Mouse (Mus musculus) induced T-regulatory cell, adult 2 months (primary cell): Measurements from ENCODE around the gene Selenop.
A peak's percentile ranks its signal among the peaks of the same experiment; 100 is the strongest.
"Not testable (repeated sequence)": the region's sequence is repeated elsewhere in the genome, so short reads cannot be mapped to it uniquely, and the experiment has no call there.

Experiments used
- DNase-seq: peaks from one replicate; pipeline ENCODE4 v3.0.0-alpha.2; 2012; ENCODE audit warnings: low read depth

Selenop gene

DNA sequence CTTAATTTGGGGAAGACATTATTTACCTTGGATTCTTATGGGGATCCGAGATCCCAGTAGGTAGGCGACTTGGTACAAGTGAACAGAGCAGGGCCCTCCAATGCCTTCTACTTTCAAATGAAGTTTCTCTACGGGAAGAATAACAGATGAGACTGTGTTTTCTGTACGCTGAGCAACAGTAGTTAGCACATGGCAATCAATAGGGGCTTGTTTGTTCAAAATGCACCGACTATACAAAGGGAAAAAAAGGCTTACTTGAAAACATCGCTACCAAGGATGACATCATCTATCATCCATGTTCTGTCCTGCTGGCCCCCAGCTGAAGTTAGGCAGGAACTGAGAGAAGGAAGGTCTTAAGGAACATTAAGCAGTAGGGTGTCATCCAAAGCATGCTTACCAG is at the start of gene Selenop:
TSS of gene Selenop (plus strand) at position 301 of the 400 bp plus-strand sequence.
- DNase-seq: no peak

DNA sequence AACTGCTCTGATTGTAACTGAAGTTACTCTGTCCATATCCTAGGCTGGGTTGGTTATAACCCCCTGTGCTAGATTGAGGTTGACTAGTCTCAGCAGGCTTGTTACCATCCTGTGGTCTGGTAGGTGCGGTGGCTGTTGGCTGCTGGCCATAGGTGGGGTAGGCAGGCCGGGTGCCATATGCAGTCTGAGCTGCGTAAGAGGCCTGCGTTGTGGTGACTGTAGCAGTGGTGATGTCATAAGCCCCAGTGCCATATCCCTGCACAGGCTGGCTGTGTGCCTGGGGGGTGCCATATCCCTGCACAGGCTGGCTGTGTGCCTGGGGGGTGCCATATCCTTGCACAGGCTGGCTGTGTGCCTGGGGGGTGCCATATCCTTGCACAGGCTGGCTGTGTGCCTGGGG is 49.7 kb upstream of the Selenop start:
- not testable (repeated sequence) for DNase-seq

DNA sequence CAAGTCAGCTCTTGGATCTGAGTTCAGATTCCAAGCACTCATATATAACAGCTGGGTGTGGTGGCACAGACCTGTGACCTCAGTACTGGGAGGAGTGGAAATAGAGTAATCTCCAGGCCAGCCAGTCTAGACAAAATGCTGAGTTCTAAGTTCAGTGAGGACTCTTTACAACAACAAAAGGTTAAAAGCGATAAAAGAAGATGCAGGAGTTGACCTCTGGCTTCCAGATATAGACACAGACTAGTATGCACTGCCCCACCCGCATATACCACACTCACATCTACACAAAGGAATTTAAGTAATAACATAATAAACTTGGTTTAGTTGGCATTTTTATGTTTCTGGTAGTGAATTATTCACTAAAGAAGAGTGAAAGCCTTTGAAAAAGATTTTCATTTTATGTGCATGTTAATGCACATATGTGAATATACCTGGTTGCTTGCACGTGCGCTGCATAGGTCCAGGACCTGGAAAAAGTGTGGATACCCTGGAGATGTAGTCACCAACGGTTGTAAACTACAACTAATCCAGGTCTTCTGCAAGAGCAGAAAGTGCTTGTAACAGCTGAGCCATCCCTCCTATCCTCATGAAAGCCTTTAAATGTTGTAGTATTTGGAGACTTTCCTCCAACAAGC is 45.4 kb upstream of the Selenop start:
- no peak for DNase-seq

DNA sequence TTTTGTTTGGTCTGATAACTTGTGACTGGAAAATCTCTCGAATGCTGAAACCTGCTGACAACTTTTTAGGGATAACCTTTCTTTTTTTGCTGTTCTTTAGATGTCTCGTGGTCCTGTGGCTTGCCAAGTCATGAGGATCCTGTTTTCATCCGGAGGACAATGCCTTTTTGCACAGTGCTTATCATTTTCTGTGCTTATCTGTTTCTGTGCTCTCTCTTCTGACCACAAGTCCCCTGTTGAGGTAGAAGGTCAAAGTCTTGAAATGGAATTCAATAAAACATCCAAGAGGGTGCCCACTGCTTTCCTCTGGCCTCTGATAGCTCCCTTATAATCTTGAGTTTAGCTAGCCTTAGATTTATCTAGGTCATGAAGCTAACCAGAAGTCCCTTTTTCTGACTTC is 41.8 kb upstream of the Selenop start:
- DNase-seq: no peak

DNA sequence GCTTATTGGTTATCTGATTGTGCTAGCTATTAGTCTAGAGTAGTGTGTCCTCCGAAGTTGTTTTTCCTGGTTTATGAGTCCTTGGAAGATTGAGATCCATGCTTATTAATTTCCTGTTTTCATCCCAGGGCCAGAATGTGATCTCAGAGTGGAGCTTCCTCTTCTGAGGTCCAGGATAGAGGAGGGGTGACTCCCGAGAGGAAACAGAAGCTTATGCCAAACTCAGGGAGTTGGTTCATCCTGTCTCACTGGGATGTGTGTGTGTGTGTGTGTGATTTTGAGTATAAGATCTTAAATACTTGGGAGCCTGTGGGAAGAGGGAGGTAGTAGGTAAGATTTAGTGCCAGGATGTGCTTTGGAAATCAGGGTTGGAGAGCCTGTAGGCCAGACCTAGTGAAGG is 40.2 kb upstream of the Selenop start:
- no peak for DNase-seq

DNA sequence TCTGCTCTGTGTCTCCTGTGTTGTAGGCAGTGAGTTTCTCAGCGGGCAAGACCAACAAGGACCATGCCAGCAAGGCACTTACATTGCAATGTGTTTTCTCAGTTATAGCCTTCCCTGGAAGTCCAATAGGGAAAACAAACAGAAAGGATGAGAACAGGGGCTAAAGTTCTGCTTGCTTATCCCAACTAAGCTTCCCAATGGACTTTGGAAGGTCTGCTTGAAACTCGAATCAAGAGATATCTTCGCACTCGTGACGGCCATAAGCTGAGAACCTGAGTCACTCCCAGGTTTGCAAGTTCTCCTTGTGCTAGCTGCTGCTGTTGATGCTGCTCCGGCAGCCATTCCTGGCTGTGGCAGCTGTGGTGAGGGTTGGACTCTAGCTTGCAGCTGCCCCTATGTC is 39.4 kb upstream of the Selenop start:
- no peak for DNase-seq

DNA sequence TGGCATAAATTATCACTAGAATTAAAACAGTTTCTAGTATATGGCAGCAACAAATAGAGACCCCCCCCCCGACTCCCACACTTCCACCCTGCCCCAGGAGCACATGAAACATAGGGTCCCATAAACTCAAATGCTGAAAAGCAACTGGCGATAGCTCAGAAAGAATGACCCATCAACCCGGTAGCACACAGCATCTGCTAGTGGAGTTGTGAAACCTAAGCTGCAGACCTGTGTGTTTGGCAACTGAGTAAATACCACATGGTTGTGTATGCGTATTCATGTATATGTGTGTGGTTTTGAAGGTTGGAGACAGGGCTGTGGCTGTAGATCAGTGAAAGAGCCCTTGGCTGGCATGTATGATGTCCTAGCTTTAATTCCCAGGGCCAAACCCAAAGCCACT is 37.3 kb upstream of the Selenop start:
- DNase-seq: no peak

DNA sequence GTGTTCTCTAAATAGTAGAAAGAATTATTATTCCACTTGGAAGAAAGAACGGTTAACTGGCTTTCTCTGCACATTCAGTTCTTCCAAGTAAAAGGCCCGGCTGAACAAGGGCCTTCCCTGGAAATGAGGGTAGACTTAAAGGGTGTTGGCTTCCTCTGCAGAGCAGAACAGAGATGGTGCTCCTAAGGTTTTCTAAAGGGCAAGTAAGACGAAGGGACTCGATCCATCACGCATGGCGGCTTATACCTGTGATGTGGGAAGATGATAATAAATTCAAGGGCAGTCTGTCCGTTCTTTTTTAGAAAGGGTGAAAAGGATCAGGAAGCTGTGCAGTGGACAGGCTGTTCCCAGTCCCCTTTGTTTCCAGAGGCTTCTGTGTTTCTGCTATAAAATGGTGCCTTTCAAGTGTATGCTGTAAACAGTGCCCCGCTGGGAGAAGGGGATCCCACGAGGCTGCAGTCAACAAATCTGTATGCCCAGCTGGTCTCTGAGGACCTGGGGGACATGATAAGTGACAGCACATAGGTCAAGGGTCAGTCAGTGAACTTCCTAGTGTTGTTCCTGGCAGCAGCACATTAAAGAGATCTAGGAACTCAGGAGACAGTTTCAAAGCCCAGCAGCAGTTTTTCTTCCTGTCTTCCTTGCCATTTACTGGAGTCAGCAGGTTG is 36.0 kb upstream of the Selenop start:
- no peak for DNase-seq

DNA sequence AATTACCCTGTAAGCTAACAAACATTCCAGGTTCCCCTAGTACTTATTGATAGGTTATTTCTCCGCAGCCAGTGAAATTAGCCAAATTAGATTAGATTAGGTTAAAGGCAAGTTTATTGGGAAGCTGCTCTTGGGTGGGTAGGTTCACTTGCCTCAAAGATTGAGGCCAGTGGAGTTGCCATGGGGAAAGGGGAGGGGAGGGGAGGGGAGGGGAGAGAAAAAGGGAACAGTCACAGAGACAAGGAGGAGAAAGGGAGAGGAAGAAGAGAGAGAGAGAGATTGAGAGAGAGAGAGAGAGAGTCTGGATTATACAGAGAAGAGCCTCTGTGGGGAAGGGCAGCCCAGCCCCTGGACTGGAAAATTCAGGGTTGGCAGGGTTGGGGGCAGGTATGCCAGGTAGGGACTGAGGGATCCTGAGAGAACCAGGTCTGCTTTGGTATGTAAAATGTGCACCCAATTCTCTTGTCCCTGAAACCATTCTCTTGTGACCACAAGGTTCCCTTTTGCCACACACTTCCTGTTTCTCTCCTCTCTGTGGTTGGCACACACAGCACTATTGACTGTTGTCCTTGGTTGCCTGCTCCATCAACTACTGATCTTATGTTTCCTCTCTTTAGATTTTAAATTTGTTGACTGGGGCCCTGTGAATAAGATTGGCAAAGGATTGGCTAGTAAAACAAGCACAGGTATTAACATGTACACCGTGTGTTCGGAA is 34.4 kb upstream of the Selenop start:
- DNase-seq: peak; percentile 50

DNA sequence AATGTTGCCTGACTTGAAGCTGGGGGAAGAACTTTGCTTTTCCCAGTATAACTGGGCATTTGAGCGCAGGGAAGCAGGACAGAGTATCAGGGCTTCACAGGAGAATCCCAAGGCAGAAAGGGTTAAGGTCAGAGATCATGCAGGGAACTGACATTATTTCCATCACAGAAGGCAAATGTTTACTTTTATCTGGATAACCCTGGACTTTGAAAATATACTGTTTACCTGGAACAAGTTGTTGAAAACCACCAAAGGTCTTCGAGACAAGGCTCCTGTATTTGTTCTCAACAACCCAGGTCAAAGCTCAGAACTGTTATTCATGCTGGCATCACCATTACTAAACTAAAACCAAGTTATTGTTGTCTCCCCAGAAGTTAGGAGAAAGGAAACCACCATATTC is 32.0 kb upstream of the Selenop start:
- DNase-seq: no peak

DNA sequence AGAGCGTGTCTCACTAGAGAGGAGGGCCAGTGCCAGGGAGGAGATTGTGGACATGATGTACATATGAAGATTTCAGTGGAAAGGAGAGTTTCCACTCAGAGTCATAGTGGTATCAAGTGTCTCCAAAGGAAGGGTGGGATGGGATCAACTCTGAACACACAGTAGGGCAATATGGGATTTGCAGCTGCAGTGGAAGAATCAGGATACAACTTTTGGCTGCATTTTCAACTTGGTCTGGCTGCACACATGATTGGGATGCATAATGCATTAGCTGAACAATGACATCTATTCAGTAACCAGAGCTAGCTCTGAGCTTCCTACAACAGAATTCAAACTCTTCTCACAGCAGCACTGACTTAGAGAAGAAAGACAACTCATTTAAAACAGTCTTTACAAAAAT is 30.4 kb upstream of the Selenop start:
- no peak for DNase-seq

DNA sequence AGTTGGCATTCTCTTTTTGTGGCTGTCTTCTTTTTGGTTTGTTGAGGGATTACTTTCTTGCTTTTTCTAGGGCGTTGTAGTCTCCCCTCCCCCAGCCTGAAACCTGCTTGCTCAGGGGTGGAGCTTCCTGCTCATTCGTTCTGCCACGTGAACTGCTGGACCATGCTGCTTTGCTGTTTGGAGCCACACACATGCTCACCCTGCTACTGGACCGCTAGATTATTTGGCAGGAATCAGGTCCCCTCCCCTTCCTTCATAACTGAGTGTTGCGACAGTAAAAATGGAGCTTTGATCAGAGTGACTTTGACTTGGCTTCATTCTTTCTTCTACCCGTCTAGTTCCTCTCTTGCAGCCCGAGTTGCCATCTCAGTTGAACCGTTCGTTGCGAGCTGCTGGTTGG is 23.3 kb upstream of the Selenop start:
- not testable (repeated sequence) for DNase-seq

DNA sequence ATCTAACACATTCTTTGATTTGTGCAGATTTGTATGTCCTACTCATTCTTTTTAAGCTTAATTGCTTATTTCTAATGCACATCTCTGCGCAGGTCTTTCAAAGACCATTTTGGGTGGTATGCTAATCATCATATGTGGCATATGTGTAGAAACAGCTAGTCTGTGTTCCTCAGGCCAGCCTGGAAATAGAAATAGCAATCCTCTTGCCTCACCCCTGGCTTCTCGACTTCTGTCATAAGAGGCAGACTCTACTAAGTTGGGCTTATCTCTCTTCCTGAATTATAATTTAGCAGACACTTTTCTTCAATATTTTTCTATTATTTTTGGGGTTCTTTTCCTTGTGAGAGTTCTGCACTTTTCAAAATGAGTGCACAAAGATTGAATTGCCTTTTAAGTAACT is 17.7 kb upstream of the Selenop start:
- DNase-seq: no peak

DNA sequence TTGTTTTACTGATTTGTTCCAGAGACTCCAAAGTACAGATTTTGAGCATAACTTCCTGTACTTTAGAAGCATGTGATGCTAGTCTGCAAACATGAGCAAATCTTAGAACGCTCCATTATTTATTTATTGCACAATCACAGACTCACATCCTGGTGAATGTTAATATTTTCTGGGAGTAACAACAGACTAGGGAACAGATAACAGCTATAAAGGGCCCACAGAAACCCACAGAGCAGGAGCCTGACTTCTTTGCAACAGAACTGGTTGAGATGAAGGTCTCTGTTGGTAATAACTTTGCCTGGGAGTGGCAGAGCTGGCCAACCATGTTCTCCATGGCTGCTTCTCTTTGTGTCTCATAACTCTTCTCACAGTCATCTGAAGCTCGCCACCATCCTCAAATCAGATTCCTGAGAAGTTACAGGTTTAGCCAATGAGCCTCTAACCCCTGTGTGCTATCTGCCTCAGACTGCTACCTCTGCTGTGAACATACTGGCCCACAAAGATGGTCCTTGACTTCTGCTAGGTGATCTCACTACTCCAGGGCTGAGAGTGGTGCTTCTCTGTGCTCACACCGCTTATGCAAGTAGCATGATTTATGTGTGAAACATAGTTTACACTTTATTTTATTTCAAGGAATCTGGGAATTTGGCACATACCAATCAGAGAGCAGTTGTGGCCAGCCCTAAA is 17.2 kb upstream of the Selenop start:
- no peak for DNase-seq

DNA sequence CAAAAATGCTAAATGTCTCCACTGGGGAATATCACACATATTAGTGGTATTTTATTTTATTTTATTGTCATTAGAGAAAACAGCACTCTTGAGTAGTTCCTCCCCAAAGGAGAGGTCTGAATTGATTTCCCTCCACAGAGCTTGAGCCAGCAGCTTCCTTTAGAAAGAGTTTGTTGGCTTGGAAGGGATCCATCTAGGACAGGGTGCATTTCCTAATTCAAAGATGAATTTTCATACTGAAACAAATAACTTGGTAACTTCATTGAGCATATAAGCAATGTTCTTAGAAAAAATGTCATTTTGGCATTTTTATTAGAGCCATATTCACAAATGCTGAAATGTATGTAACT is 16.7 kb upstream of the Selenop start:
- DNase-seq: no peak

DNA sequence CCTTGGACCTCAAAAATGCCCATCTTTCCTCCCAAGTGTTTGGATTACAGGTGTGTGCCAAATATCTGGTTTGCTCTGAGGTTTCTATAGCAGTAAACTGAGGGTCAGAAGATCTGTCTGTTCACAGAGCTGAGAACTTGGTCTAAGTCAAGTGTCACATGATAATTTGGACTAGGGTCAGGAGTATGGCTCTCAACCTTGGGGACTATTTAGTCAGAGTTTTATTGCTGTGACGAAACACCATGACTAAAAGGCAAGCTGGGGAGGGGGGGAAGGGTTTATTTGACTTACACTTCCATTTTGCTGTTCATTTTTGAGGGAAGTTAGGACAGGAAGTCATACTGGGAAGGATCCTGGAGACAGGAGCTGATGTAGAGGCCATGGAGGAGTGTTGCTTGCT is 9.3 kb upstream of the Selenop start:
- DNase-seq: no peak

DNA sequence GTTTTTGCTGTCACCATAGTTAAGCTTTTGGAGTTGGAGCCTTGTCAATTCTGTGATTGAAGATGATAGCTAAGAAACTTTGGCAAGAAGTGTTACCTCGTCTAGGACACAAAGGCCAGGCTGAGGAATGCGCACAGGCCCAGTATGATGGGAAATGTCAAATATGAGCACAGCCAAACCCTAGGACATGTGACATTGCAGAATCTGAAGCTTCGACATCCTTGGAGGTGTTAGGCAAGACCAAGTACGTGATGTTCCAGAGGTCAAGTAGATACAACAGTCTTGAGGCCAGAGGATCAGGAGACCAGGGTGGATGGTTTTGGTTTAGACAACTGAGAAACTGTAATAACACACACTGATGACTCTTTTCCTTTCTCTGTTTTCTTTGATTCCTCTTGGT is 8.0 kb upstream of the Selenop start:
- no peak for DNase-seq

DNA sequence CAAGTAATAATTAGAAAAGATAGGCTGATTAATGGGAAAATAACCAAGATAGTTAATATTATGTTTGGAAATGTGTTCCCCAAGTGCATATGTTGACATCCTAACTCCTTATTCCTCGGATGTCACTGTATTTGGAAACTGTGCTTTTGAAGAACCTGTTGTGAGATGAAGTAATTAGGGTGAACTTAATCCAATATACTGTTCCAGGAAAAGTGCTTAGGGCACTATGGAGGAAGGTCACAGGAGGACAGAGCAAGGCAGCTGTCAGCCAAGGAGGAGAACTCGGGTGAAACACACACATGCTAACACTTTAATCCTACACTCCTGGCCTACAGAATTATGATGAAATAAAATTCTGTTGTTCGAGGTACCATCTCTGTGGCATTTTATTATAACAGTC is 5.5 kb upstream of the Selenop start:
- no peak for DNase-seq

DNA sequence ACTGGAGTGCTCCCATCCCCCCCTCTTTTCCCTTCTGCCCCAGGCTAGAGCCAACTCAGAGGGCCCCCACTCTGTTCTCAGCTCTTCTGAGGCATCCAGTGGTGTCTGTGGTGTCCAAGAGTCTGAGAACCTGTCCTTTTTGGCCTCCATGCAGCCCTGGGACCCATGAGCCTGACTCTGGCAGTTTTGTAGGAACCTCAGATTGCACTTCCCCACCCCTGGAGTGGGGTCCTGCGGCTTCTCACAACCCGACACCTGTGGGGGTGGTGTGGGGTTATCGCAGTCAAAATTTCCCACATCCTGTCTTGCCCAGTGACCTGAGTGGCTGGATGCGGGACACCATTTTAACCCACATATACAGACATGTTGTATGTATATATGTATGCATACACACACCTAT is 4.1 kb upstream of the Selenop start:
- DNase-seq: no peak

DNA sequence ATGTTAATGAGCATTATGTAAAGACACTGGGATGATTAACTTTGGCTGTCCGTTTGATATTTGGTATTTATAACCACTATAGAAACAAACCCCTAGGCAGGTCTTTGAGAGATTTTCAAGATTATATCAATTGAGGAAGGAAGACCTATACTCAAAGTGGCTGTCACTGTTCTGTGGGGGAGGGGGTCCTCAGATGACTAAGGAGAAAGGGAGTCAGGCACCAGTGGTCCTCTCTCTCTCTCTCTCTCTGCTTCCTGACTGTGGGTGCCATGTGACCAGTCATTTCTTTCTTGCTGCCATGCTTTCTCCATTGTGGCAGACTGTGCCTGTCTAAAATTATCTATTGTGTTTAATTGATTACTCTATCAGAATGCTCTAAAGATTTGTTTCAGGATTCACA is 3.5 kb upstream of the Selenop start:
- DNase-seq: no peak

DNA sequence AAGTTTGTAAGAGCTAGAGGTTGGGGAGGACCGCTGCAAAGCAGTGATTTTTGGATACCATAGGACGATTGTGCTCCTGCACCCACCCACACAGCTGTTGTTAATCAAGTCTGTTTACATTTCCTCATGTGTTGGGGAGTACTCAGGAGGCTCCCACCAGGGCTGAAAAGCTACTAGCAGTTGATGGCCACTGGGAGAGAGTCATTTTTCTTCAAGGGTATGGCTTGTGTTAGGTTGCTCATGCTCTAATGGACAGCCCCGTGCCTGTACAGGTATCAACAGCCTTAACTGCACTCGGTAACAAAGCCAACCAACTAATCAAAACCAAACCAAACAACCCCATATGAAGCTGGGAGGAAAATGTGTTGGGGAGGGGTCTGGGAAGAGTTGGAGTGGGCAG is 1.1 kb downstream of the Selenop start:
- no peak for DNase-seq

DNA sequence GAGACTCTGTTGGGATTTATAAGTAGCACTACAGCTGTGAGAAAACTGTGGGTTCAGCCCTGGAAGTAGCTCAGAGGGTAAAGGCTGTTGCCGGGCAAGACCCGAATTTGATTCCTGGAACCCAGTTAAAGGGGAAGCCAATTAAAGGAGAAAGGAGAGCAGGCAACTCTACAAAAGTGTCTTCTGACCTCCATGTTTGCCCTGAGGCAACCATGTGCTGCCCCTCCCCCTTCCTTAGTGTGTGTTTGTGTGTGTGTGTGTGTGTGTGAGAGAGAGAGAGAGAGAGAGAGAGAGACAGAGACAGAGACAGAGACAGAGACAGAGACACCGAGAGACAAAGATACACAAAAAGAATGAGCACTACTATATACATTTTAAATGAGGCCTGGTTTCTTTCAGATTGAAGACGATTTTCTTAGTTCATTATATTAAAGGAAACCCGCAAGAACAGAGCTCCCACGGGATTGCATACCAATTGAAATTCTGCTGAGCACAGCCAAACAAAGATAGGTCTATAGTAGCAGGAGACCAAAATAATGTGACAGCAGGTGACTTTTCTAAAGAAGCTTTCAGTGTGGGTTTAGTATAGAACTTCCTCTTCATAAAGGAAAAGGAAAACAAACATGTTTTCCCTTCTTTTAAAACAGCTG is 1.8 kb downstream of the Selenop start:
- peak; percentile 27 for DNase-seq
